Mouse (Mus musculus) spleen, adult 2 months (tissue): Measurements from ENCODE around the gene Hrk. TPM values are rescaled to one million over a fixed set of nuclear protein-coding genes. Genes with fewer than 3 reads are reported as not detected.

Experiments used
- DNase-seq, 2 experiments: peaks; one replicate each; pipeline versions ENCODE4 v3.0.0 to v3.0.0-alpha.2; 2012 to 2021; ENCODE audit warnings: low spot score in 2 of 2, low read depth in 1 of 2
- H3K27ac ChIP-seq: fragments of 200-500 bp; 2 replicates; pipeline ENCODE4 v1.5.1; 2012; ENCODE audit warnings: low read length, inconsistent platforms; ENCODE audit not compliant: insufficient read depth
- H3K27me3 ChIP-seq: fragments of 200-500 bp; 2 replicates; pipeline ENCODE4 v1.6.1; 2012; ENCODE audit warnings: mild to moderate bottlenecking, moderate library complexity, low read length, inconsistent platforms; ENCODE audit not compliant: control insufficient read depth, insufficient read depth
- H3K36me3 ChIP-seq: fragments of 200-500 bp; 2 replicates; pipeline ENCODE4 v1.6.1; 2012; ENCODE audit warnings: mild to moderate bottlenecking, low read length, inconsistent platforms; ENCODE audit not compliant: control insufficient read depth, insufficient read depth
- H3K4me1 ChIP-seq: fragments of 200-500 bp; 2 replicates; pipeline ENCODE4 v1.6.1; 2011; ENCODE audit warnings: inconsistent platforms; ENCODE audit not compliant: control insufficient read depth, insufficient read depth, insufficient read length
- H3K4me3 ChIP-seq: fragments of 200-500 bp; 2 replicates; pipeline ENCODE4 v1.5.1; 2011; ENCODE audit warnings: mild to moderate bottlenecking, inconsistent platforms; ENCODE audit not compliant: insufficient read depth, insufficient read length; ENCODE audit errors: extremely low read depth
- CTCF ChIP-seq: fragments of 200-500 bp; IDR thresholded peaks from 2 replicates; pipeline ENCODE4 v1.5.1; 2011; ENCODE audit warnings: mild to moderate bottlenecking, inconsistent platforms; ENCODE audit not compliant: insufficient read depth, insufficient read length, insufficient replicate concordance; ENCODE audit errors: extremely low read depth
- POLR2A ChIP-seq: fragments of 200-500 bp; IDR thresholded peaks from 2 replicates; pipeline ENCODE4 v1.6.1; 2011; ENCODE audit warnings: low read depth, low read length, inconsistent platforms
- WGBS: fragments of 180-500 bp; shearing (Covaris S2); methylation state at CpG from one replicate; pipeline ENCODE4 v1.1.7; 2018; 5-methylcytosine and 5-hydroxymethylcytosine counted together
- polyA plus RNA-seq: library from polyadenylated mRNA; depleted of rRNA; stranded (reverse); fragments of >200 nt; gene quantifications from 2 replicates; pipeline ENCODE4 v1.2.3, GENCODE M21; 2012

The Hrk gene
- polyA plus RNA-seq, 1 experiment, result not detected

DNA sequence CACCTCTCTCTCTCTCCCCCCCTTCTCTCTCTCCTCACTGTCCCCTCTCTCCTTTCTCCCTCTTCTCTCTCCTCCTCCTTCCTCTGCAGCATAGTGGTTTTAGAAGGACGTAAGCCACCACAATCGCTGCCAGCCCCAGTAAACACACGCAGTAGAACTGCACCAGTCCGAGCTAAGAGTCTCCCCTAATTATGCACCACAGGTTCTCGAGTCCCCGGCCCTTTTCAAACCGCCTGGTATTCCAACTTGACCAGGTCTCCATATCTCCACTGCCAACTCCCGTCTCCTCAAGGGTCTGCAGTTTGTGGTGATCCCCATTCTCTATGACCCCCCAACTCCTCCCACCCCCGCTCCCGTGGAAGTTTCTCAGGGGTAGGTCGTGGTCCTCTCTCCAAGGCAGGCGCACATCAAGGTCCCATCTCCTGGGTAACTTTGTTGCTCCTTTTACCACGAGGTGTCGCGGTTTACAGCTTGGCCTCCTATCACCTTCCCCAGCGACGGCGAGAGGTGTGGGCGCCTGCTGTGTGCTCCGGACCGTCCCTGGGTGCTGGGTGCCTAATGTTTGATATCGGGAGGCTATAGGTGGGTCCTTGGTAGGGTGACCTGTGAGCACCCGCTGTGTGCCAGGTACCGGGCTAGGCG is 6.6 kb downstream of the Hrk start:
- H3K36me3 ChIP-seq, result no peaks in the 10 kb centered on the region
- DNase-seq, result no peak
- no peak overlapping the region for H3K27ac ChIP-seq
- H3K4me1 ChIP-seq, result peaks cover 4% of the 10 kb centered on the region
- H3K27me3 ChIP-seq, result peaks cover 38% of the 10 kb centered on the region
- 4% methylated on average over 25 of the region's 25 CpGs for WGBS
- H3K4me3 ChIP-seq, result no peak overlapping the region
- TF ChIP-seq CTCF, result no peak
- no peak for TF ChIP-seq POLR2A

DNA sequence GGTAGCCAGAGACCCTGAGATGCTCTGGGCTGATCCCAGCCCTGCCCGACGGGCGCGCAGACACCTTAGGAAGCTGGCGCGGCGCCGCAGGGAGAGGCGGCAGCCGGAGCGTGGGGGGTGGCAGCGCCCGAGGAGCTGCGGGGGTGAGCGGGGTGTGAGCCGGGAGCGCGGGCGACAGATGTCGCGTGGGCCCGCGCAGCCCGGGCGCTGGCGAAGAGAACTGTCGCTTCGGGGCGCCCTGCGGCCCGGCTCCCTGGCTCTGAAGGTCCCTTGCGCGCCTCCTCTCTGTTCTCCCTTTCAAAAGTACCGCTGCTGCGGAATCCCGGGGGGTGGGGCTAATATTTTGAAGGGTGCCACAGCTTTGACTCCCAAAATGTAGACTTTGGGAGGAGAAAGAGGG is 7.2 kb downstream of the Hrk start:
- no peak for DNase-seq
- Histone ChIP-seq H3K27ac (no peak overlapping the region), H3K4me3 (no peak overlapping the region; the same call in 1 of the 2 replicates), H3K4me1 (peaks cover 4% of the 10 kb centered on the region), H3K27me3 (peaks cover 38% of the 10 kb centered on the region), H3K36me3 (no peaks in the 10 kb centered on the region)
- TF ChIP-seq POLR2A (no peak), CTCF (no peak)
- 2% methylated on average over 36 of the region's 36 CpGs for WGBS

DNA sequence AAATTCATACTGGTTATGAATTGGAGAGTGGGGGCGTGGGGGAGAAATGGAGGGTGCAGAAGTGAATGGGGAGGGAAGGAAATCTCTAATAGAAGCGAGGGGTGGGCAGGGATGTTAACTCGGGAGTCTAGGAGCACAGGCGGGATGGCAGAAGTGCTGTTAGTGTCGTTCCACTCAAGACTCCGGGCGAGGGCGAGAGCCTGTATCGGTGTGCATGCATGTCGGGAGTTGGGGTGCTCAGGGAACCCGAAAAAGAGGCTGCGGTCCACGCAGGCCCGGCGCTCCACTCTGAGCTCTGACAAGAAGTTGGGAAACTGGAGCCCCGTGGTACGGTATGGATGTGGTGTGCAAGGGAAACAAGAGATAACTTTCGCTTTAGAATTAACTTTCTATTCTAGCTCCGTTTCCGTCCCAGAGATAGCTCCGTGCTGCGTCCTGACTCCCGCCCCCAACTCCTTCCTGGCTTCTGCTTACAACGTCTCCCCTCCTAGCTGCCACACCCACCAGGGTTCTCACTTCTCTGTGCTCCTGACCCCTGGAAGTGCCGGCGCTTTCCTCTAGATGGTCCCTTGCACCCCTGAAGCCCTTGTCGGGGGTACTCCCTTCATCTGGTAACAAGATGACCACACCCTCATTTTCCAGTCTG is 7.8 kb downstream of the Hrk start:
- Histone ChIP-seq H3K27ac (no peak overlapping the region), H3K4me1 (peaks cover 4% of the 10 kb centered on the region), H3K4me3 (peak overlapping the region; percentile 50), H3K27me3 (peaks cover 38% of the 10 kb centered on the region), H3K36me3 (no peaks in the 10 kb centered on the region)
- no peak for DNase-seq
- 1% methylated on average over 27 of the region's 27 CpGs for WGBS
- TF ChIP-seq CTCF (no peak), POLR2A (no peak)

DNA sequence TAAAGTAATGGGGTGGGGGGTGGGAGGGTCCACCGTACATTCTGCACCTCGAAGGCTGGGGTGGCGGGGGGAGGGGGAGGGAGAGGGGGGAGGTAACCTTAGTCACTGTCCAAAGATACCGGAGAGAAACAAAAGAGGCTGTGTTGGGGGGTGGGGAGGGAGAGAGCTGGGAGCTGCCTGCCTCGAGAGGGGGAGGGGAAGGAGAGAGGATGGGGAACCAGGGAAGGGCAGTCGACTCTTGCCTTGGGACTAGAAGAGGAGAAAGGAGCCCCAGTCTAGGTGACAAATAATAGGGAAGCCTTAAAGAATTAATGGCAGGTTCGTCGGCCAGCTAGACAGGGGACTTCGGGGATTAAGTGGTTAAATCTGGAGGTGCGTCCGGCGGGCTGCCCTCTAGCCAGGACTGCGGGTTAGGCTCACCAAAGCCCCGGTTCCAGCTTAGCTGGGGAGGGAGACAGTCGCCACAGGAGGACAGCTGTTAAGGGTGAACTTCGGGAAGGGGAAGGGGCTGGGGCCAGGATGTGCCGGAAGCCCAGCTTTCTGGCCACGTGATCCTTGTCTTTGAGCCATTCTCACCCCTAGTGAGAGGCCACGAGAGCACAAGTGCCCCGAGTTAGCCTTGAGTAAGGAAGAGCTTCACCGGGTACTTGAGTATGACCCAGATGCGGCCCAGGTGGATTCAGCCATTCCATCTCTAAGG is 10.0 kb downstream of the Hrk start:
- no peak overlapping the region for H3K4me3 ChIP-seq
- peaks cover 29% of the 10 kb centered on the region for H3K27me3 ChIP-seq
- peaks cover 4% of the 10 kb centered on the region for H3K4me1 ChIP-seq
- 3% methylated on average over 22 of the region's 22 CpGs for WGBS
- no peak overlapping the region for H3K27ac ChIP-seq
- no peaks in the 10 kb centered on the region for H3K36me3 ChIP-seq
- DNase-seq, result no peak
- TF ChIP-seq CTCF (no peak), POLR2A (no peak)

DNA sequence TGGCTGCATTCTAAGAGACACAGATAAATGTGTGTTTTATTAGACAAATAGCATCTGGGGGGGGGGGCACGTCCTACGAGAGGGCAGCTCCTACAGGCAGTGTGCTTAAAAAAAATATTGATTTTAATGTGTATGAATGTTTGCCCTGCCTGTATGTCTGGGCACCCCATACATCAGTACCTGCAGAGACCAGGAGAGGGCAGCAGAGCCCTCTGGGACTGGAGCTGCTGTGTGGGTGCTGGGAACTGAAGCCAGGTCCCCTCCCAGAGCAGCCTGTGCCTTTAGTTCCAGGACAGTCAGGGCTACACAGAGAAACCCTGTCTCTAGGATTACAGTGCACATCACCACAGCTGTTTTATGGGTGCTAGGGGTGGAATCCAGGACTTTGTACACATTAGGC is 10.7 kb downstream of the Hrk start:
- no peak for DNase-seq
- H3K4me3 ChIP-seq, result no peak overlapping the region
- WGBS, result 48% methylated on average over 2 of the region's 2 CpGs
- no peaks in the 10 kb centered on the region for H3K36me3 ChIP-seq
- peaks cover 24% of the 10 kb centered on the region for H3K27me3 ChIP-seq
- H3K27ac ChIP-seq, result no peak overlapping the region
- H3K4me1 ChIP-seq, result peaks cover 2% of the 10 kb centered on the region
- TF ChIP-seq CTCF (no peak), POLR2A (no peak)

DNA sequence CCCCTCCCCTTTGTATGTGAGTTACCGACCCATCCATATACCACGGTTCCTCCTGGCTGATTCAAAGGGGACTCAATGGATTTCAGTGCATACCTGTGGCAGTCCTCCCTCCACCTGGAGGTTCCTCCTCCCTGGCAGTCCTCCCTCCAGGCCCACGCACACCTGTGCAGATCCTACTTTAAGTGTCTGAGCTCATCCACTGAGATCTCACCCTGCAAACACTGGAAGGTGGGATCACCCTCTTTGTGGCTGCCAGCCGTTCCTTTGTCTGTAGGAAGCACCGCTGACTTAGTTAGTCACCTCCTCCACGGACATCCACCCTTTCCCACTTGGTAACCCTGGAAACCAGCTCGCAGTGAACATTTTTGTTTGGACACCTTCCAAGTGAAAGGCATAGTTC is 13.2 kb downstream of the Hrk start:
- Histone ChIP-seq H3K36me3 (no peaks in the 10 kb centered on the region), H3K27me3 (peaks cover 9% of the 10 kb centered on the region; the same call in 1 of the 2 replicates), H3K4me1 (no peaks in the 10 kb centered on the region), H3K27ac (no peak overlapping the region), H3K4me3 (no peak overlapping the region)
- DNase-seq, result no peak
- WGBS, result 75% methylated on average over 7 of the region's 7 CpGs
- TF ChIP-seq CTCF (no peak), POLR2A (no peak)
